Mouse (Mus musculus): Measurements from ENCODE around the gene Enthd1. TPM values are rescaled to one million over a fixed set of nuclear protein-coding genes. Genes with fewer than 3 reads are reported as not detected.

Enthd1 gene
- total and polyA plus RNA-seq, 3 experiments, result 0.16 TPM; not detected in 2

DNA sequence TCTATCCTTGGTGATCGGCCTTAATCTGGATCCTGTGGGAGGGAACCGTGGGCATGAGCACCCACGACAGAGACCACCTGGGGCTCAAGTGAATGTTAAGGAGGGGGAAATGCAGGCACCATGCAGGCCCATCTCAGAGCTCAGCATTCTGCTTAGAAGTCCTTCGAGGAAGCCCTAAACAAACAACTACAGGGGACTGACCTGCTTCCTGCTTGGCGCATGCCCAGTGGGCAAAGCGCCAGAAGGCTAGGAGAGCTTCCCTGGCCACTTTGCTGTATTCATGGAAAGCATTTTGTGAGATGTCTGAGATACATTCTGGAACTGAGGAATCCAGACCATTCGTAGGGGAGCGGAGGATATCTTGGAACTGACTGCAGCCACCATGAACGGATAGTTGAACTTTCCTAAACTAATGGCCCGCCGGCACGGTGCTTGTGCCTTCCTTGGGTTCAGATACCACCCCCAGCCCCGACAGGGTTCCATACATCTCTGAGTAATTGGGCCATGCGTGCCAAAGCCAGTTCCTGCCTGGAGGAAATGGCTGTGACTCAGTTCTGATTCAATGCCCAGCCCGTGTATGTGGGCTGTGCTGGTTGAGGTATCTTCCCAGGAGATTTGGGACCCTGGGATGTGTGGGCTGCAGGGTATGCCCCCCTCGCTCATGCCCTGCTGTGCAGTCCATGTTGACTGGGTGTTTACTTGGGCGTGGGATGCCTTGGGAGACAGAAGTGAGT lies 150.8 kb downstream of the Enthd1 start:
- H3K27me3 ChIP-seq (ENCODE audit: insufficient read depth, low read length), result peaks cover 5% of the 10 kb centered on the region; the same call in 1 of the 2 replicates
- no peak for TF ChIP-seq GATA2 (IDR thresholded peaks at IDR 0.05; ENCODE audit: borderline replicate concordance, low read depth, low read length)
- TF ChIP-seq CTCF (IDR thresholded peaks at IDR 0.05; ENCODE audit: low read depth, low read length), result no peak
- TF ChIP-seq POLR2AphosphoS5 (IDR thresholded peaks at IDR 0.05; ENCODE audit: insufficient replicate concordance, low read depth, low read length), result no peak
- no peak for DNase-seq (ENCODE audit: low spot score)
- H3K4me3 ChIP-seq (ENCODE audit: low read depth, low read length), result no peak overlapping the region
- H3K36me3 ChIP-seq (replicated peaks), result no peaks in the 10 kb centered on the region
- H3K4me1 ChIP-seq (ENCODE audit: insufficient read depth, low read depth, low read length), result no peaks in the 10 kb centered on the region
- no peak for ATAC-seq (ENCODE audit: extremely low read depth, insufficient number of reproducible peaks, low FRiP score, poor library complexity, severe bottlenecking)
- no peaks in the 10 kb centered on the region for H3K9me3 ChIP-seq (replicated peaks)

DNA sequence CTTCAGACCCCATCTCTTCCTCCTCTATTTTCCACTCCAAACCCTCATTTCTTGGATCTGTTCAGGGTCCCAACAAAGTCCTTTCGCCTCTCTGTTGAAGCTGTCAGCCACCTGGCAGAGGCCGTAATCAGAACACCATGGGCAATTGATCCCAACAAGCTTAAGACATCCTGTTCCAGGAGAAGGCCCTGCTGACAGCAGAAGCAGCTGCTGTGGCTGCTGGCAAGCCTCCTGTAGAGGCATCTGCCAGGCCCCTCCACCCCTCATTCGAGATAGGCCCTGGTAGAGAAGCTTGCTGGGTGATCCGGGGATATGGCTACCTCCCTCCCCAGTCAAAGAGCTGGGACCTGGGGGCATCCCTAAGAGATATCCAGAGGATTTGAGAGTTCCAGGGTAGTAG lies 151.9 kb downstream of the Enthd1 start:
- H3K4me1 ChIP-seq (ENCODE audit: insufficient read depth, low read depth, low read length), result no peaks in the 10 kb centered on the region
- ATAC-seq (ENCODE audit: extremely low read depth, insufficient number of reproducible peaks, low FRiP score, poor library complexity, severe bottlenecking), result no peak
- H3K4me3 ChIP-seq (ENCODE audit: low read depth, low read length), result no peak overlapping the region
- DNase-seq (ENCODE audit: low spot score), result no peak
- peaks cover 9% of the 10 kb centered on the region; the same call in 1 of the 2 replicates for H3K27me3 ChIP-seq (ENCODE audit: insufficient read depth, low read length)
- TF ChIP-seq GATA1 (IDR thresholded peaks at IDR 0.05; ENCODE audit: borderline replicate concordance, low read length) (no peak), CTCF (IDR thresholded peaks at IDR 0.05; ENCODE audit: low read depth, low read length) (no peak), POLR2AphosphoS5 (IDR thresholded peaks at IDR 0.05; ENCODE audit: insufficient replicate concordance, low read depth, low read length) (no peak), TAL1 (conservative IDR thresholded peaks at IDR 0.05; ENCODE audit: low read depth, low read length) (no peak), GATA2 (IDR thresholded peaks at IDR 0.05; ENCODE audit: borderline replicate concordance, low read depth, low read length) (no peak)
- H3K9me3 ChIP-seq (replicated peaks), result no peaks in the 10 kb centered on the region
- no peaks in the 10 kb centered on the region for H3K36me3 ChIP-seq (replicated peaks)

DNA sequence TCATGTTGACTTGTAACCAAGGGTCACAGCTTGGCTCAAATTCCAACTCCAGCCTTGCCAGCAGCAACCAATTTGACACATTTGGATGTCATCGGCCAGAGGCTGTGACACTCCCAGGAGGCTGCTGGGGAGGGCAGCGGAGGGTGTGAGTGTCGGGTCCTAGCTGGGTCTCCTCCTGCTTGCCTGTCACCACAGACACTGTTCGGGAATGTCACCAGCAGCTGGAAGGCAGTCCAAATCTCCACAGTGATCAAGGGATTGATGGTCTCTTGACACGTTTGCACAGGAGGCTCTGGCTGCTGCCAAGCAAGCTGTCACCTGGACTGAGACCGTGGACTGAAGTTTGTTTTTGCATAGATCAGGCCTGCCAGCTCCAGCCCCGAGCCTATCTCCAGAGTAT lies 154.3 kb downstream of the Enthd1 start:
- no peaks in the 10 kb centered on the region for H3K4me1 ChIP-seq (ENCODE audit: insufficient read depth, low read depth, low read length)
- no peaks in the 10 kb centered on the region for H3K36me3 ChIP-seq (replicated peaks)
- no peak overlapping the region for H3K4me3 ChIP-seq (ENCODE audit: low read depth, low read length)
- peaks cover 11% of the 10 kb centered on the region; the same call in 1 of the 2 replicates for H3K27me3 ChIP-seq (ENCODE audit: insufficient read depth, low read length)
- TF ChIP-seq TAL1 (conservative IDR thresholded peaks at IDR 0.05; ENCODE audit: low read depth, low read length), result no peak
- no peak for TF ChIP-seq GATA1 (IDR thresholded peaks at IDR 0.05; ENCODE audit: borderline replicate concordance, low read length)
- no peak for TF ChIP-seq POLR2AphosphoS5 (IDR thresholded peaks at IDR 0.05; ENCODE audit: insufficient replicate concordance, low read depth, low read length)
- TF ChIP-seq GATA2 (IDR thresholded peaks at IDR 0.05; ENCODE audit: borderline replicate concordance, low read depth, low read length), result no peak
- TF ChIP-seq CTCF (IDR thresholded peaks at IDR 0.05; ENCODE audit: low read depth, low read length), result no peak
- no peak for ATAC-seq (ENCODE audit: extremely low read depth, insufficient number of reproducible peaks, low FRiP score, poor library complexity, severe bottlenecking)
- no peak for DNase-seq (ENCODE audit: low spot score)
- H3K9me3 ChIP-seq (replicated peaks), result no peaks in the 10 kb centered on the region

DNA sequence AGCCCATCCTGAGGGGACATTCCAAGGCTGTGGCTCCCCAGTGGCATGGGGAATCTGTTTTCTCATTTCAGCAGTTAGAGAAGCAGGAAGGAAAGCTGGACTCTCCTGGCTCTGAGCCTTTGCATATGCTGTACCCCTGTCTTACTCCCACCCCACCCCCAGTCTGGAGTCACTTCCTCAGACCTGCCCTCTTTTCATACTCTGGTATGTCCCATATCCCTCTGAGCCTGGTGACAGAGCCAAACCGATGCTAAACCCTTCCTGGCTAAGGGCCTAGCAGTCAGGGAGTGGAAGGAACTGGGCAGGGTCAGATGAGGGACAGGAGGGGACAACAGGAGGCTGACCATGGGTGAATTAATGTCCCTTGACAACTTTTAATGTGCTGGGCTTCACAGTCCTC lies 157.1 kb downstream of the Enthd1 start:
- no peak overlapping the region for H3K4me3 ChIP-seq (ENCODE audit: low read depth, low read length)
- H3K27me3 ChIP-seq (ENCODE audit: insufficient read depth, low read length), result peaks cover 8% of the 10 kb centered on the region; the same call in 1 of the 2 replicates
- no peaks in the 10 kb centered on the region for H3K36me3 ChIP-seq (replicated peaks)
- DNase-seq (ENCODE audit: low spot score) (no peak), ATAC-seq (ENCODE audit: extremely low read depth, insufficient number of reproducible peaks, low FRiP score, poor library complexity, severe bottlenecking) (no peak)
- H3K9me3 ChIP-seq (replicated peaks), result peaks cover 5% of the 10 kb centered on the region
- TF ChIP-seq CTCF (IDR thresholded peaks at IDR 0.05; ENCODE audit: low read depth, low read length) (no peak), GATA2 (IDR thresholded peaks at IDR 0.05; ENCODE audit: borderline replicate concordance, low read depth, low read length) (no peak), GATA1 (IDR thresholded peaks at IDR 0.05; ENCODE audit: borderline replicate concordance, low read length) (no peak), POLR2AphosphoS5 (IDR thresholded peaks at IDR 0.05; ENCODE audit: insufficient replicate concordance, low read depth, low read length) (no peak), TAL1 (conservative IDR thresholded peaks at IDR 0.05; ENCODE audit: low read depth, low read length) (no peak)
- H3K4me1 ChIP-seq (ENCODE audit: insufficient read depth, low read depth, low read length), result no peaks in the 10 kb centered on the region

Other genes with a start within 250 kb of the Enthd1 start
- gene Grap2, start 7.4 kb upstream of the Enthd1 start, total RNA-seq (2014; fragmentation: Nextera tagmentation), result 2.3 and 21.1 TPM in 2 replicates
- gene Grap2, start 7.4 kb upstream of the Enthd1 start, total RNA-seq (2017), result 2.8 and 4.9 TPM in 2 replicates
- gene Grap2, start 7.4 kb upstream of the Enthd1 start, polyA plus RNA-seq (2012), result 4.5 and 4.6 TPM in 2 replicates
- not detected in 2 replicates for gene Fam83f, start 106.7 kb upstream of the Enthd1 start, total RNA-seq (2014; fragmentation: Nextera tagmentation)
- 0.11 TPM in 1 of 2 replicates, not detected in the other for gene Fam83f, start 106.7 kb upstream of the Enthd1 start, total RNA-seq (2017)
- not detected in 2 replicates for gene Fam83f, start 106.7 kb upstream of the Enthd1 start, polyA plus RNA-seq (2012)
- gene Tnrc6b, start 146.2 kb upstream of the Enthd1 start, total RNA-seq (2014; fragmentation: Nextera tagmentation), result 51.2 and 146 TPM in 2 replicates
- gene Tnrc6b, start 146.2 kb upstream of the Enthd1 start, total RNA-seq (2017), result 15.3 and 24.5 TPM in 2 replicates
- 10.0 and 14.2 TPM in 2 replicates for gene Tnrc6b, start 146.2 kb upstream of the Enthd1 start, polyA plus RNA-seq (2012)